Mouse (Mus musculus): ENCODE data around the gene Rabgef1. TPM values are rescaled to one million over a fixed set of nuclear protein-coding genes. Genes with fewer than 3 reads are reported as not detected.

The Rabgef1 gene
- polyA plus RNA-seq, 1 experiment from 2014 or later, result 22.0 TPM

GRCm38 (mm10) chr5:130222146-130223004 lies 50.8 kb downstream of the Rabgef1 start:
- under 1% methylated on average over 88 of the region's 88 CpGs for WGBS (ENCODE audit: insufficient replicate concordance)
- no peaks in the 10 kb centered on the region for H3K9me3 ChIP-seq (replicated peaks; ENCODE audit: control insufficient read depth, low read length)
- H3K27me3 ChIP-seq (ENCODE audit: control insufficient read depth, insufficient read depth, low read length), result no peaks in the 10 kb centered on the region
- peak overlapping the region; percentile 84 for H3K4me2 ChIP-seq
- ATAC-seq (replicated peaks; ENCODE audit: insufficient number of reproducible peaks, low FRiP score, low TSS enrichment), result peak; percentile 83
- H3K27ac ChIP-seq (ENCODE audit: low read depth, low read length), result peak overlapping the region; percentile 82
- H3K4me1 ChIP-seq (ENCODE audit: control insufficient read depth, insufficient read depth, low read length), result peaks cover 16% of the 10 kb centered on the region
- peaks cover 3% of the 10 kb centered on the region; the same call in 1 of the 2 replicates for H3K36me3 ChIP-seq (ENCODE audit: control insufficient read depth, insufficient read depth, low read length)
- peak overlapping the region; percentile 94 for H3K9ac ChIP-seq (ENCODE audit: low read depth, low read length)
- peak overlapping the region; percentile 84 for H3K4me3 ChIP-seq (ENCODE audit: low read depth, low read length)

GRCm38 (mm10) chr5:130226790-130227189 lies 55.2 kb downstream of the Rabgef1 start:
- no peaks in the 10 kb centered on the region for H3K27me3 ChIP-seq (ENCODE audit: control insufficient read depth, insufficient read depth, low read length)
- H3K4me1 ChIP-seq (ENCODE audit: control insufficient read depth, insufficient read depth, low read length), result peaks cover 10% of the 10 kb centered on the region
- no peak overlapping the region for H3K9ac ChIP-seq (ENCODE audit: low read depth, low read length)
- no peak overlapping the region for H3K4me3 ChIP-seq (ENCODE audit: low read depth, low read length)
- H3K27ac ChIP-seq (ENCODE audit: low read depth, low read length), result no peak overlapping the region
- H3K36me3 ChIP-seq (ENCODE audit: control insufficient read depth, insufficient read depth, low read length), result peaks cover 7% of the 10 kb centered on the region
- no peak overlapping the region for H3K4me2 ChIP-seq
- 89% methylated on average over 3 of the region's 3 CpGs for WGBS (ENCODE audit: insufficient replicate concordance)
- no peaks in the 10 kb centered on the region for H3K9me3 ChIP-seq (replicated peaks; ENCODE audit: control insufficient read depth, low read length)
- no peak for ATAC-seq (replicated peaks; ENCODE audit: insufficient number of reproducible peaks, low FRiP score, low TSS enrichment)

GRCm38 (mm10) chr5:130228120-130228519 lies 56.5 kb downstream of the Rabgef1 start:
- Histone ChIP-seq H3K27me3 (ENCODE audit: control insufficient read depth, insufficient read depth, low read length) (no peaks in the 10 kb centered on the region), H3K4me2 (no peak overlapping the region), H3K9ac (ENCODE audit: low read depth, low read length) (no peak overlapping the region), H3K4me1 (ENCODE audit: control insufficient read depth, insufficient read depth, low read length) (peaks cover 9% of the 10 kb centered on the region), H3K4me3 (ENCODE audit: low read depth, low read length) (no peak overlapping the region), H3K27ac (ENCODE audit: low read depth, low read length) (no peak overlapping the region), H3K9me3 (replicated peaks; ENCODE audit: control insufficient read depth, low read length) (no peaks in the 10 kb centered on the region), H3K36me3 (ENCODE audit: control insufficient read depth, insufficient read depth, low read length) (peaks cover 20% of the 10 kb centered on the region)
- no peak for ATAC-seq (replicated peaks; ENCODE audit: insufficient number of reproducible peaks, low FRiP score, low TSS enrichment)
- 82% methylated on average over 4 of the region's 4 CpGs for WGBS (ENCODE audit: insufficient replicate concordance)

GRCm38 (mm10) chr5:130236302-130236701 lies 64.7 kb downstream of the Rabgef1 start:
- Histone ChIP-seq H3K9ac (ENCODE audit: low read depth, low read length) (no peak overlapping the region), H3K4me3 (ENCODE audit: low read depth, low read length) (no peak overlapping the region), H3K27me3 (ENCODE audit: control insufficient read depth, insufficient read depth, low read length) (no peaks in the 10 kb centered on the region), H3K36me3 (ENCODE audit: control insufficient read depth, insufficient read depth, low read length) (peaks cover 67% of the 10 kb centered on the region), H3K27ac (ENCODE audit: low read depth, low read length) (no peak overlapping the region), H3K4me1 (ENCODE audit: control insufficient read depth, insufficient read depth, low read length) (no peaks in the 10 kb centered on the region), H3K9me3 (replicated peaks; ENCODE audit: control insufficient read depth, low read length) (no peaks in the 10 kb centered on the region), H3K4me2 (no peak overlapping the region)
- 92% methylated on average over 8 of the region's 8 CpGs for WGBS (ENCODE audit: insufficient replicate concordance)
- no peak for ATAC-seq (replicated peaks; ENCODE audit: insufficient number of reproducible peaks, low FRiP score, low TSS enrichment)

- H3K36me3 ChIP-seq (ENCODE audit: control insufficient read depth, insufficient read depth, low read length), result peaks cover 56% of the 10 kb centered on the region
- no peaks in the 10 kb centered on the region for H3K4me1 ChIP-seq (ENCODE audit: control insufficient read depth, insufficient read depth, low read length)
- no peak overlapping the region for H3K27ac ChIP-seq (ENCODE audit: low read depth, low read length)
- H3K9me3 ChIP-seq (replicated peaks; ENCODE audit: control insufficient read depth, low read length), result no peaks in the 10 kb centered on the region
- ATAC-seq (replicated peaks; ENCODE audit: insufficient number of reproducible peaks, low FRiP score, low TSS enrichment), result no peak; the same call in 1 of the 2 replicates
- WGBS (ENCODE audit: insufficient replicate concordance), result 92% methylated on average over 7 of the region's 7 CpGs
- H3K4me2 ChIP-seq, result no peak overlapping the region
- H3K9ac ChIP-seq (ENCODE audit: low read depth, low read length), result no peak overlapping the region
- no peak overlapping the region for H3K4me3 ChIP-seq (ENCODE audit: low read depth, low read length)
- no peaks in the 10 kb centered on the region for H3K27me3 ChIP-seq (ENCODE audit: control insufficient read depth, insufficient read depth, low read length)
Observed at GRCm38 (mm10) chr5:130239236-130239635, 67.6 kb downstream of the Rabgef1 start.

- H3K27ac ChIP-seq (ENCODE audit: low read depth, low read length), result no peak overlapping the region
- no peak overlapping the region for H3K9ac ChIP-seq (ENCODE audit: low read depth, low read length)
- WGBS (ENCODE audit: insufficient replicate concordance), result 93% methylated on average over 2 of the region's 2 CpGs
- H3K4me1 ChIP-seq (ENCODE audit: control insufficient read depth, insufficient read depth, low read length), result no peaks in the 10 kb centered on the region
- peaks cover 54% of the 10 kb centered on the region for H3K36me3 ChIP-seq (ENCODE audit: control insufficient read depth, insufficient read depth, low read length)
- H3K27me3 ChIP-seq (ENCODE audit: control insufficient read depth, insufficient read depth, low read length), result no peaks in the 10 kb centered on the region
- no peak overlapping the region for H3K4me2 ChIP-seq
- no peak overlapping the region for H3K4me3 ChIP-seq (ENCODE audit: low read depth, low read length)
- H3K9me3 ChIP-seq (replicated peaks; ENCODE audit: control insufficient read depth, low read length), result no peaks in the 10 kb centered on the region
- ATAC-seq (replicated peaks; ENCODE audit: insufficient number of reproducible peaks, low FRiP score, low TSS enrichment), result no peak
Observed at GRCm38 (mm10) chr5:130239856-130240255, 68.3 kb downstream of the Rabgef1 start.

- no peak for ATAC-seq (replicated peaks; ENCODE audit: insufficient number of reproducible peaks, low FRiP score, low TSS enrichment)
- Histone ChIP-seq H3K9ac (ENCODE audit: low read depth, low read length) (no peak overlapping the region), H3K4me1 (ENCODE audit: control insufficient read depth, insufficient read depth, low read length) (no peaks in the 10 kb centered on the region), H3K27ac (ENCODE audit: low read depth, low read length) (no peak overlapping the region), H3K9me3 (replicated peaks; ENCODE audit: control insufficient read depth, low read length) (no peaks in the 10 kb centered on the region), H3K4me3 (ENCODE audit: low read depth, low read length) (no peak overlapping the region), H3K27me3 (ENCODE audit: control insufficient read depth, insufficient read depth, low read length) (no peaks in the 10 kb centered on the region), H3K36me3 (ENCODE audit: control insufficient read depth, insufficient read depth, low read length) (peaks cover 52% of the 10 kb centered on the region), H3K4me2 (no peak overlapping the region)
- WGBS (ENCODE audit: insufficient replicate concordance), result 84% methylated on average over 12 of the region's 12 CpGs
Observed at GRCm38 (mm10) chr5:130241426-130241825, 69.8 kb downstream of the Rabgef1 start.

GRCm38 (mm10) chr5:130247823-130248222 lies 76.2 kb downstream of the Rabgef1 start:
- Histone ChIP-seq H3K27ac (ENCODE audit: low read depth, low read length) (no peak overlapping the region), H3K27me3 (ENCODE audit: control insufficient read depth, insufficient read depth, low read length) (no peaks in the 10 kb centered on the region), H3K36me3 (ENCODE audit: control insufficient read depth, insufficient read depth, low read length) (peaks cover 52% of the 10 kb centered on the region), H3K9ac (ENCODE audit: low read depth, low read length) (no peak overlapping the region; the same call in 1 of the 2 replicates), H3K4me2 (no peak overlapping the region), H3K4me3 (ENCODE audit: low read depth, low read length) (no peak overlapping the region), H3K4me1 (ENCODE audit: control insufficient read depth, insufficient read depth, low read length) (no peaks in the 10 kb centered on the region), H3K9me3 (replicated peaks; ENCODE audit: control insufficient read depth, low read length) (no peaks in the 10 kb centered on the region)
- WGBS (ENCODE audit: insufficient replicate concordance), result 71% methylated on average over 5 of the region's 5 CpGs
- no peak for ATAC-seq (replicated peaks; ENCODE audit: insufficient number of reproducible peaks, low FRiP score, low TSS enrichment)

Measured in heart, embryonic 11.5 days (tissue).